Mouse (Mus musculus): ENCODE measurements around the gene Gkap1.

The Gkap1 gene

DNA sequence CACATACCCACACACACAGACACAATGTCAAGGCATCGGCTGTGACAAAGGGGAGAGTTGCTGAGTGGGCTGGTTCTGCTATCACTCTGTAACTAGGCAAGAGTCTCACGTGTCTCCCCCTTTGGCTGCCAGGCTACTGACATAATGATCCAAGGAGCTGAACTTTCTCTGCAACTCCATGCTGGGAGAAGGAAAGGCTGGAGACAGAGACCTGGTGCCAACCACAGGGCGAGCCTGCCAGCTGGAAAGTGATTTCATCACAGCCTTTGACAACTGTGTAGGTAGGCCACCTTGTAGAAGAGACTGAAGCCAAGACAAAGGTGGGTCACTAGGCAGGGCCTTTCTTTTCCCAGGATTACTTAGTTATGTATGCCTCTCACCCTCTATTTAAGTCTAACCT lies 78.3 kb downstream of the Gkap1 start:
- DNase-seq: no peak

- no peak for DNase-seq
Measured at GRCm38 (mm10) chr13:58194908-58195307, 80.6 kb downstream of the Gkap1 start.

GRCm38 (mm10) chr13:58193221-58193620 lies 82.3 kb downstream of the Gkap1 start:
- no peak for DNase-seq

- DNase-seq: no peak
Measured at GRCm38 (mm10) chr13:58192146-58192545, 83.4 kb downstream of the Gkap1 start.

- no peak for DNase-seq
Measured at GRCm38 (mm10) chr13:58191516-58191915, 84.0 kb downstream of the Gkap1 start.

- DNase-seq: no peak
Measured at GRCm38 (mm10) chr13:58189473-58189872, 86.0 kb downstream of the Gkap1 start.

- DNase-seq: peak; percentile 91
Measured at GRCm38 (mm10) chr13:58188412-58188811, 87.1 kb downstream of the Gkap1 start.

DNA sequence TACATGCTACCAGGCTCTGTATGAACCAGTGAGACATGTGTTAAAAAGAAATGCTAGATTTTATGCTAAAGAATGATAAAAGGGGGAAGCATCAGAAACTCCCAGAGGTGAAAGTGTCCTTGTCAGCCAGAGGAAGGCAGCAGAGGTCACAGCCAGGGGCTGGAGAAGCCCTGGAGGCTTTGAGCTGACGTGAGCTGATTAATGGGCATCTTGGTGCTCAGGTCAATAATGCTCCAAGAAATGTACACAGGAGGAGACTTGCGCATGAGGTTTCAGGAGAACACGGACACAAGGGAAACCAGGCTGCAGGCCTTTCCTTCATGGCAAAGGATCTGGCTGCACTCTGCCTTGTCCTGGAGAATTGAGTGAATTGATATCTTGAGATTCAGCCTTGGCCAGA lies 87.7 kb downstream of the Gkap1 start:
- no peak for DNase-seq

GRCm38 (mm10) chr13:58186281-58186680 lies 89.2 kb downstream of the Gkap1 start:
- no peak for DNase-seq

- no peak for DNase-seq
Measured at GRCm38 (mm10) chr13:58184111-58184510, 91.4 kb downstream of the Gkap1 start.
